Mouse (Mus musculus) heart, embryonic 14.5 days (tissue): ENCODE measurements around the gene Pnpla2. TPM values are rescaled to one million over a fixed set of nuclear protein-coding genes. Genes with fewer than 3 reads are reported as not detected.

Experiments used
- ATAC-seq: fragments of 200-750 bp; cut with Nextera tagmentation; 2 replicates; pipeline ENCODE4 v1.8.0; 2017; ENCODE audit warnings: low read depth, moderate TSS enrichment; ENCODE audit not compliant: insufficient number of reproducible peaks, insufficient read depth, low FRiP score
- H3K27ac ChIP-seq, 2 experiments: fragments of 200-500 bp in 1 of 2; fragments of 300-500 bp in 1 of 2; sonication (generic) in 1 of 2; replicated peaks in 1 of 2; 2 replicates each; pipeline ENCODE4 v1.5.1; 2012 to 2014; ENCODE audit warnings: low read depth in 2 of 2, low read length in 2 of 2, control low read depth in 1 of 2, mild to moderate bottlenecking in 1 of 2, mixed read lengths in 1 of 2; ENCODE audit not compliant: control insufficient read depth in 1 of 2, insufficient read depth in 1 of 2
- H3K27me3 ChIP-seq: fragments of 300-500 bp; sonication (generic); 2 replicates; pipeline ENCODE4 v1.6.1; 2014; ENCODE audit warnings: mild to moderate bottlenecking, low read length, control low read depth; ENCODE audit not compliant: control insufficient read depth, insufficient read depth
- H3K36me3 ChIP-seq: fragments of 300-500 bp; sonication (generic); 2 replicates; pipeline ENCODE4 v1.6.1; 2014; ENCODE audit warnings: mild to moderate bottlenecking, control low read depth, low read length, mixed read lengths; ENCODE audit not compliant: control insufficient read depth, insufficient read depth
- H3K4me1 ChIP-seq, 2 experiments: fragments of 200-500 bp in 1 of 2; fragments of 300-500 bp in 1 of 2; sonication (generic) in 1 of 2; 2 replicates each; pipeline ENCODE4 v1.6.1; 2012 to 2014; ENCODE audit warnings: low read length in 2 of 2, control low read depth in 1 of 2, mixed read lengths in 1 of 2; ENCODE audit not compliant: control insufficient read depth in 2 of 2, insufficient read depth in 2 of 2
- H3K4me2 ChIP-seq: fragments of 300-500 bp; sonication (generic); 2 replicates; pipeline ENCODE4 v1.6.1; 2014; ENCODE audit warnings: mild to moderate bottlenecking, low read length
- H3K4me3 ChIP-seq, 2 experiments: fragments of 200-500 bp in 1 of 2; fragments of 300-500 bp in 1 of 2; sonication (generic) in 1 of 2; 2 replicates each; pipeline ENCODE4 v1.5.1; 2012 to 2014; ENCODE audit warnings: low read length in 2 of 2, mild to moderate bottlenecking in 2 of 2, control low read depth in 1 of 2, low read depth in 1 of 2, moderate library complexity in 1 of 2; ENCODE audit not compliant: control insufficient read depth in 1 of 2, insufficient read depth in 1 of 2
- H3K9ac ChIP-seq: fragments of 300-500 bp; sonication (generic); 2 replicates; pipeline ENCODE4 v1.6.1; 2014; ENCODE audit warnings: mild to moderate bottlenecking, low read length
- H3K9me3 ChIP-seq: fragments of 300-500 bp; sonication (generic); 2 replicates; pipeline ENCODE4 v1.6.1; 2016; ENCODE audit warnings: low read length, control low read depth; ENCODE audit not compliant: control insufficient read depth
- WGBS: fragments of 180-500 bp; shearing (Covaris S2); extraction: QIAGEN DNeasy Blood & Tissue Kit; methylation state at CpG from one replicate; pipeline ENCODE4 v1.1.7; 2014; 5-methylcytosine and 5-hydroxymethylcytosine counted together
- polyA plus RNA-seq: library from polyadenylated mRNA; unstranded; fragments of >200 nt; fragmentation: Nextera tagmentation; extraction: Ambion mirVana; gene quantifications from 2 replicates; pipeline ENCODE4 v1.2.1, GENCODE M21; 2014

The Pnpla2 gene
- polyA plus RNA-seq, 1 experiment from 2014 or later: 49.0 TPM

GRCm38 (mm10) chr7:141466045-141466394, 11.0 kb downstream of the Pnpla2 start:
- 56% methylated on average over 7 of the region's 7 CpGs for WGBS
- ATAC-seq: no peak
- Histone ChIP-seq H3K4me3 (no peak overlapping the region), H3K9ac (peak overlapping the region; percentile 11; the same call in 1 of the 2 replicates), H3K4me2 (peak overlapping the region; percentile 64), H3K4me1 (peaks cover 41 to 58% of the 10 kb centered on the region in 2 experiments), H3K27me3 (peaks cover 26% of the 10 kb centered on the region), H3K36me3 (peaks cover 18% of the 10 kb centered on the region), H3K27ac (peak overlapping the region; percentile 10 to 33; a peak in 2 of 4 replicates), H3K9me3 (no peaks in the 10 kb centered on the region)

GRCm38 (mm10) chr7:141466607-141467148, 11.7 kb downstream of the Pnpla2 start:
- peak overlapping the region; percentile 96 for H3K9ac ChIP-seq
- WGBS: 62% methylated on average over 10 of the region's 10 CpGs
- no peaks in the 10 kb centered on the region for H3K9me3 ChIP-seq
- peak overlapping the region; percentile 6 to 98; a peak in 3 of 4 replicates for H3K27ac ChIP-seq
- H3K36me3 ChIP-seq: peaks cover 25% of the 10 kb centered on the region
- peak overlapping the region; percentile 91 for H3K4me2 ChIP-seq
- H3K27me3 ChIP-seq: peaks cover 24% of the 10 kb centered on the region
- ATAC-seq: no peak
- H3K4me1 ChIP-seq: peaks cover 39 to 53% of the 10 kb centered on the region in 2 experiments
- H3K4me3 ChIP-seq: peak overlapping the region; percentile 77 to 85

GRCm38 (mm10) chr7:141467230-141468030, 12.4 kb downstream of the Pnpla2 start, which contains the start of gene Cd151:
Gene Cd151, plus strand, starts transcription at chr7:141467392.
- peak within 1 kb of the TSS; percentile 95 to 98 for H3K27ac ChIP-seq
- H3K9ac ChIP-seq: peak within 1 kb of the TSS; percentile 96
- WGBS: under 1% methylated on average over 52 of the region's 52 CpGs
- H3K4me1 ChIP-seq: peaks cover 36 to 46% of the 10 kb centered on the region in 2 experiments
- H3K4me3 ChIP-seq: peak within 1 kb of the TSS; percentile 77 to 85
- peaks cover 32% of the 10 kb centered on the region for H3K36me3 ChIP-seq
- no peaks in the 10 kb centered on the region for H3K9me3 ChIP-seq
- H3K4me2 ChIP-seq: peak within 1 kb of the TSS; percentile 91
- peak; percentile 73 for ATAC-seq
- H3K27me3 ChIP-seq: peaks cover 20% of the 10 kb centered on the region

- 12% methylated on average over 5 of the region's 5 CpGs for WGBS
- H3K4me2 ChIP-seq: peak overlapping the region; percentile 91
- H3K27ac ChIP-seq: peak overlapping the region; percentile 95 to 98
- H3K4me1 ChIP-seq: peaks cover 35 to 44% of the 10 kb centered on the region in 2 experiments
- ATAC-seq: no peak
- H3K4me3 ChIP-seq: peak overlapping the region; percentile 77 to 85
- peak overlapping the region; percentile 96 for H3K9ac ChIP-seq
- peaks cover 15% of the 10 kb centered on the region for H3K27me3 ChIP-seq
- H3K36me3 ChIP-seq: peaks cover 38% of the 10 kb centered on the region
- H3K9me3 ChIP-seq: no peaks in the 10 kb centered on the region
Measured at GRCm38 (mm10) chr7:141468164-141468521, 13.1 kb downstream of the Pnpla2 start.

GRCm38 (mm10) chr7:141468522-141469211, 13.7 kb downstream of the Pnpla2 start:
- peak overlapping the region; percentile 77 to 85 for H3K4me3 ChIP-seq
- ATAC-seq: peak; percentile 65
- peaks cover 10% of the 10 kb centered on the region for H3K27me3 ChIP-seq
- H3K4me2 ChIP-seq: peak overlapping the region; percentile 91
- WGBS: 3% methylated on average over 8 of the region's 8 CpGs
- peak overlapping the region; percentile 96 for H3K9ac ChIP-seq
- peaks cover 33 to 45% of the 10 kb centered on the region in 2 experiments for H3K4me1 ChIP-seq
- H3K27ac ChIP-seq: peak overlapping the region; percentile 95 to 98
- peaks cover 38% of the 10 kb centered on the region for H3K36me3 ChIP-seq
- H3K9me3 ChIP-seq: no peaks in the 10 kb centered on the region

GRCm38 (mm10) chr7:141469352-141469751, 14.4 kb downstream of the Pnpla2 start:
- H3K4me2 ChIP-seq: peak overlapping the region; percentile 91
- H3K9ac ChIP-seq: peak overlapping the region; percentile 96
- H3K4me1 ChIP-seq: peaks cover 37 to 49% of the 10 kb centered on the region in 2 experiments
- ATAC-seq: no peak
- peaks cover 3% of the 10 kb centered on the region; the same call in 1 of the 2 replicates for H3K27me3 ChIP-seq
- H3K36me3 ChIP-seq: peaks cover 38% of the 10 kb centered on the region
- H3K9me3 ChIP-seq: no peaks in the 10 kb centered on the region
- peak overlapping the region; percentile 77 to 85; a peak in 2 of 4 replicates for H3K4me3 ChIP-seq
- H3K27ac ChIP-seq: peak overlapping the region; percentile 95 to 98
- WGBS: 87% methylated on average over 6 of the region's 6 CpGs

GRCm38 (mm10) chr7:141469901-141470636, 15.1 kb downstream of the Pnpla2 start:
- peak overlapping the region; percentile 91 for H3K4me2 ChIP-seq
- H3K9me3 ChIP-seq: no peaks in the 10 kb centered on the region
- H3K36me3 ChIP-seq: peaks cover 38% of the 10 kb centered on the region
- 84% methylated on average over 18 of the region's 18 CpGs for WGBS
- no peak for ATAC-seq
- H3K9ac ChIP-seq: peak overlapping the region; percentile 96
- H3K27me3 ChIP-seq: no peaks in the 10 kb centered on the region
- no peak overlapping the region for H3K4me3 ChIP-seq
- H3K4me1 ChIP-seq: peaks cover 32 to 43% of the 10 kb centered on the region in 2 experiments
- H3K27ac ChIP-seq: peak overlapping the region in 1 of 2 experiments; percentile 98; a peak in 1 of 4 replicates
